Mouse (Mus musculus) heart, adult 11 months (tissue): ENCODE measurements around the gene Gm11627.

Experiments used
- DNase-seq: peaks from one replicate; pipeline ENCODE4 v3.0.0; 2022

Gm11627 gene

DNA sequence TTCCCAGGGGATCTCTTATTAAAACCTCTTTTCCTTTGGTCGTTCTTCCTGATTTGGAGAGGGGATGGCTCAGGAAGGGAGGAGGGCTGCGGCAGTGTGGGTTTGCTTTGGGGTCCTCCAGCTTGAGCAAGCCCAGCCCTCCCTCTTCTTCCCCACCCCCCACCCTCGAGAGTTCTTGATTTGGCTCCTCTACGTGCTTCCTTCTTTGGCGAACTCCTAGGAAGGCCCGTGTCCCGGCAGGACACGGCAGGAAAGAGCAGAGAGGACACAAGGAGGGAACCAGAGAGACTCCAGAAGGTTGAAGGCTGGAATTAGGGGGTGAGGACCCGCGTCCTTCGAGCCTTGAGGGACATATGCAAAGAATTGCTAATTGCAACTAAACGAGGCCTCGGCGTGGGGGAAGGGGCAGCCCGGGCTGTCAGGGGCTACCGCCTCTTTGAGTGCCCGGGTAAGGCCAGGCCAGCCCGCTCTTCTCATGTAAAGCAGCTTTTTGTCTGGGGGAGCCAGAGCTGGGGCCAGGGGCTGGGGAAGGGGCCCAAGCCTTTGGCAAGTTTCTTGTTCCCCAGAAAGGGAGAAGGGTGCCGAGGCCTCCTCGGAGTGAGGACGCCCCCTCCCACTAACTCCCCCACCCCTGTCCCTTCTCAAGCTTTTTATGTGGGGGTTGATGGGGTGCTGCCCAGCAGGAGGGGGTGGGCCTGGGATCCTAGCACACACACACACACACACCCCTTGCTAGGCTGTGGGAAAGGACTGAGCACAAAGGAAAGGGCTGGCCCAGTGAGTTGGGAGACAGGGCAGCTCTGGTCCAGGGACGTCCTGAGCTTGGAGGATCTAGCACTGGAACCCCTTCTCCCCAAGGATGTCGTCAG is at the start of gene Gm11627:
TSS of gene Gm11627 (minus strand) at position 297 of the 869 bp plus-strand sequence.
- DNase-seq: peak; percentile 93

DNA sequence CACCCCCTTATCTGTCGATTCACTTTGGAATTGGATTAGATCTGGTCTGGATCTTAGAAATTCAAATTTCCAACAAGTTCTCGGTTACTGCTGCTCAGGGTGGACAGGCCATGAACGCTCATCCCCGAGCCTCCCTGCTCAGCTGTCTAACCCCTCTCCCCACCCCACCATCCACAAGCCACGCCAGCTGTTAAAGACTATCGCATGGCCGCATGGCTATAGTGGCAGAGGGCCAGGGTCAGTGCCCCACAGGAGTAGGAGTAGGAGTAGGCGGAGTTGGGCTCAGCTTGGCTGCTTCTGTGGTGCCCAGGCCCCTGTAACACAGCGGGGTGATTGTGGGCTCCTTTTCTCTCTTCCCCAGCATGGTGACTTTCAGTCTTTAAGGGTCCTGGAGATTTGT is 49.3 kb upstream of the Gm11627 start:
- no peak for DNase-seq

- DNase-seq: no peak
Observed at GRCm38 (mm10) chr11:102627171-102627931, 48.1 kb upstream of the Gm11627 start.

DNA sequence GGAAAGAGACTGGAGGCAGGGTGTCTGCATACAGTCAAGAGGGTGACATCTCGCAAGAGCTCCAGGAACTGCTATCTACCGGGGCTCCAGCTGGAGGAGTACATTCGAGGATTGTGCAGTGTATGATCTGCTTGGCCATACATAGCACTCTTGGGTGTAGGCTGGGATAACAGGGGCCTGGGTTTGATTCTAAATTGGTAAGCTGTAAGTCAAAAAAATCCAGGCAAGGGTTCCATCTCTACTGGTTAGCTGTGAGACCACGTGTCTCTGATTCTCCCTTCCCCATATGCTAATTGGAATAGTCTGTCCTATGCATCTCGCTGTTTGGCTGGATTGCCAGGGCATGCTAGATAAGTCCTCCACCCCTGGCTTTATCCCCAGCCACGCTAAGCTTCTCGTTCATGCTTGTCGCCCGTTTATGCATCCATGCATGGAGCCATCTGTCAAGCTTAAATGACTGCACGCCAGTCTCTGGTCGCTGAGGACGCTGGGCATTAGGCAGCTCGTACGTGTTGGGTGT is 45.7 kb upstream of the Gm11627 start:
- DNase-seq: no peak

GRCm38 (mm10) chr11:102623876-102624789 is 44.9 kb upstream of the Gm11627 start:
- peak; percentile 93 for DNase-seq

DNA sequence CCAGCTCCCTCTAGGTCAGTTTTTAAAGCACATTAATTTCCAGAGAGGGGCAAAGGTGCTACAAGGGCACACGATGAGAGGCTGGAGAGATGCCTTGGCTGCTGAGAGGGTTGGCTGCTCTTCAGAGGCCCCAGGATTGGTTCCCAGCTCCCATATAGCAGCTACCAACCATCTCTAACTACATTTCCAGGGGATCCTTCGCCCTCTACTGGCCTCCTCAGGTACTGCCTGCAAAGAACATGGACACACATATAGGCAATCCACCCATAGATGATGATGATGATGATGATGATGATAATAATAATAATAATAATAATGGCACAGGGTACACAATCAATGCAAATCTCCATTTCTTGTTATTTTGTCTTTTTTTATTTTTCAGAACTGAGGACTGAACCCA is 40.2 kb upstream of the Gm11627 start:
- DNase-seq: no peak

DNA sequence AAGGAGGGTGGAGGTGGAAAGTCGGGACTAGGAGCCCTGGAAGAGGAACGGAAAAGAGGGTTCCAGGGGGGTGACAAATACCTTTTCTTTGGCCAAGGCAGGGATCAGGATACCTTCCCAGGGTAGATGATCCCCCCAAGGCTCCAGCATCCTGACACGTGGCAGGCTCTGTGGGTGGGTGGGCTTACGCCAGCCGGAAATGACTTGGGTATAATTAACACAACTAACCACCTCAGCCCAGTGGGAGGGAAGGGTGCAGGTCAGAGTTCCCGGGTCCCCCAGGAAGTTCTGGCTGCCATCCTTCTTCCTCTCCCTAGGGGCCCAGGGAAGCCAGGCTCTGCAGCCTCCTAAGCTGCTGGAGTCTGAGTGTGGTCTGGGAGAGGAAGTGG is 32.0 kb upstream of the Gm11627 start:
- peak; percentile 83 for DNase-seq

- DNase-seq: peak; percentile 66
Observed at GRCm38 (mm10) chr11:102610675-102611316, 31.5 kb upstream of the Gm11627 start.

DNA sequence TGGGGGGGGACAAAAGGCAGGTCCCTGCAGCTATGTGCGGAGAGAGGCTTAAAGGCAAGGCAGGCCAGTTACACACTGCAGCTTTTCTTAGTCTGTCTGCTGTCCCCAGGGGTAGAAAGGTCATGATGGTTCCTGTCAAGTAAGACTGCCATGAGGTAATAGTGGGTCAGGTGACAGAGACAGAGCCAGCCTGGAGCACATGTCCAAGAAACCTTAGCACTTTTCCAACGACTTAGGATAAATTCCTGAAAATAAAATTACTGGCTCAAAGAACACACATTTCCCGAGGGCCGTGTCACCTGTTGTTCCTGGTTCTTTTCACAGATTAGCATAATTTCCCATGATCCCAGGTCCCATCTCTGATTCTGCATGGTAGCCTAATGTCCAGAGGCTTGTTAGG is 31.0 kb upstream of the Gm11627 start:
- DNase-seq: peak; percentile 64

- peak; percentile 56 for DNase-seq
Observed at GRCm38 (mm10) chr11:102609483-102609882, 30.2 kb upstream of the Gm11627 start.

- peak; percentile 79 for DNase-seq
Observed at GRCm38 (mm10) chr11:102608691-102609090, 29.4 kb upstream of the Gm11627 start.

DNA sequence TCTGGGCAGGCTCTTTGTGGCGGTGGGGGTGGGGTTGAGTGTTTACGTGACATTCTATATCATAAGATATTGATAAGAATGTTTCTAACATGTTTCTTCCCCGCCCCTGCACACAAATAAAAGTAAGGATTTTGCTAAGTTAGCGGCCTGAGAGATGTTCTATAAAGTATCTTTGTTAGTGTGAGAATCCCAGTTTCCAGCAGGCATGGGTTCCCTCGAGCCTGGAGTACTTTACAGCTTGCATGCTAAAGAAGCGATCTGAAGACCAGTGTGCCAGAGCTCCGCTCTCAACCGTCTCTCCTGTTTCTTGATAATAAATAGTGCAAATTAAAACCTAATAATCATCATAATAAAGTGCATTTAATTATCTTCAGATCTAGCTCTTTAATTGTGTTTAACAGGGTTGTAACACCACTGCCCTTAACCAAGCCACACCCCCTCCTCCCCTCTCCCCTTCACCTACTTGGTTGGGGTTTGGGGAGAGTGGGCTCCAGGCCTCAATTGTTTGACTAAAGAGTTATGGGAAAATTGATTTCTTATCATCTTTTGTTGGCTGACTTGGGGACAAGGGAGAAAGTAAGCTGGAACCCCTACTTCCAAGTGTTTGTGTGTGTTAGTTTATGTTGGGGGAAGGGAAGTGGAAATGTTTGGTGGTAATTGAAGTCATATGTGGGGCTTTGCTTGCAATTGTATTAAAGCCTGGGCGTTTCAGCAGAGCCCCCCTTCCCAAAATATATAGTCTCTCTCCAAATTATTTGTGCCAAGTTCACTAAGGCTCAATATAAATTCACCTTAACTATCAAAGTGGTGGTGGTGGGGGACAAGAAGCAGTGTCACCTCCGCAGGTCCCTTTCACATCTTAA is 28.7 kb upstream of the Gm11627 start:
- peak; percentile 51 for DNase-seq

DNA sequence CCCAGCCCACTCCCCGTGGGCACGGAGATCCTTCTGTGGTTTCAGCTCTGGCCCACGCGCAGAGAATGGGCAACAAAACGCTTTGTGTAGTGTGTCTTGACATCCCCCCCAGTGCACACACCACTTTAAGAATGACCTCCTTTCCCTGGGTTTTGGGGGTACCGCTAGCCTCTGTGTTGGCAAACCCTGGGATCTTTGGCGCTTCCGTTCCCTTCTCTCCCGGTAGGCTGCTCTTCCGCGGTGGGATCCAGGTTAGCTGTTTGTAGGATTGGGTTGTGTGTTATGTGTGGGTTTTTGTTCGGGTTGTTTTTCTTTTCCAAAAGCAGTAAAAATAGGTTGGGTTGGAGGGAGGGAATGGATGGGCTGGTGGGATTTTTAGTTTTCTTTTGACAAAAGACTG is 27.9 kb upstream of the Gm11627 start:
- DNase-seq: peak; percentile 88

DNA sequence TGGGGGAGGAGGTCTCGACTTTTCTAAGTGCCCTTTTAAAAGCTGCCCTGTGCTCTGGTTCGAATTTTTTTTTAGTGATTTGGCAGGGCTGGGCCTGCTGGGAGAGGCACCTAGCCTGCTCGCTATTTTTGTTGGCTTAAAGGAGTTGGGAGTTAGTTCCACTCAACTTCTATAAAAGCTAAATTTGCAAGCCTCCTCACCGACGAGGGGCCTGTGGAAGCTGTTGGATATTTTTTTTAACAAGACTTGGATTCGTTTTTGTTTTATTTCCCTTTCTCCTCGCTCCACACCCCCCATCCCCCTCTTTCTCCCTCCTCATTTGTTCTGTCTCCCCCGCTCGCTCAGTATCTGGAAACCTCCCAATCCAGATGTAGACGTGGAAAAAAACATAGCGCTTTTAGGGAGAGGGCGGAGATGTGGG is 27.5 kb upstream of the Gm11627 start:
- peak; percentile 76 for DNase-seq

- peak; percentile 92 for DNase-seq
Observed at GRCm38 (mm10) chr11:102605553-102606416, 26.5 kb upstream of the Gm11627 start.

- peak; percentile 93 for DNase-seq
Observed at GRCm38 (mm10) chr11:102604777-102605552, 25.7 kb upstream of the Gm11627 start.

GRCm38 (mm10) chr11:102604010-102604584 is 24.8 kb upstream of the Gm11627 start, which contains the start of gene Fzd2:
Fzd2 (plus strand) TSS chr11:102604396.
- peak; percentile 100 for DNase-seq

GRCm38 (mm10) chr11:102603496-102603850 is 24.2 kb upstream of the Gm11627 start:
- peak; percentile 96 for DNase-seq
